Mouse (Mus musculus) MEL (cell line): ENCODE data around the gene Taf5. TPM values are rescaled to one million over a fixed set of nuclear protein-coding genes. Genes with fewer than 3 reads are reported as not detected.
A peak's percentile ranks its signal among the peaks of the same experiment; 100 is the strongest.

Experiments used
- DNase-seq: peaks from one replicate; pipeline ENCODE4 v3.0.0; 2011; ENCODE audit warnings: low read depth, low spot score
- H3K27ac ChIP-seq: 2 replicates; pipeline ENCODE4 v1.5.1; 2012; ENCODE audit warnings: low read depth, mild to moderate bottlenecking, control low read depth, low read length, moderate library complexity; ENCODE audit not compliant: control insufficient read depth
- H3K27me3 ChIP-seq, 2 experiments: fragments of 150-350 bp in 1 of 2; sonication (generic) in 1 of 2; 2 replicates each; pipeline ENCODE4 v1.6.1; 2012; ENCODE audit warnings: low read length in 2 of 2, mild to moderate bottlenecking in 2 of 2, improper control_type of control experiment in 1 of 2, moderate library complexity in 1 of 2; ENCODE audit not compliant: insufficient read depth in 2 of 2, control insufficient read depth in 1 of 2
- H3K36me3 ChIP-seq, 2 experiments: 2 replicates each; pipeline ENCODE4 v1.6.1; 2012 to 2014; ENCODE audit warnings: low read length in 2 of 2, improper control_type of control experiment in 1 of 2, inconsistent platforms in 1 of 2, mild to moderate bottlenecking in 1 of 2; ENCODE audit not compliant: insufficient read depth in 2 of 2, control insufficient read depth in 1 of 2
- H3K4me1 ChIP-seq, 2 experiments: fragments of 150-350 bp in 1 of 2; sonication (generic) in 1 of 2; 2 replicates each; pipeline ENCODE4 v1.6.1; 2012; ENCODE audit warnings: low read length in 2 of 2, improper control_type of control experiment in 1 of 2, mild to moderate bottlenecking in 1 of 2; ENCODE audit not compliant: insufficient read depth in 2 of 2, control insufficient read depth in 1 of 2
- H3K4me3 ChIP-seq, 2 experiments: fragments of 150-350 bp in 1 of 2; sonication (generic) in 1 of 2; 2 replicates each; pipeline ENCODE4 v1.5.1; 2012; ENCODE audit warnings: low read depth in 2 of 2, low read length in 2 of 2, mild to moderate bottlenecking in 2 of 2, moderate library complexity in 2 of 2, control low read depth in 1 of 2, improper control_type of control experiment in 1 of 2; ENCODE audit not compliant: control insufficient read depth in 1 of 2, insufficient read depth in 1 of 2
- H3K79me2 ChIP-seq: 2 replicates; pipeline ENCODE4 v1.6.1; 2012; ENCODE audit warnings: mild to moderate bottlenecking, low read length, moderate library complexity; ENCODE audit not compliant: control insufficient read depth, poor library complexity, insufficient read depth
- H3K9ac ChIP-seq: 2 replicates; pipeline ENCODE4 v1.6.1; 2012; ENCODE audit warnings: low read depth, mild to moderate bottlenecking, control low read depth, low read length, moderate library complexity; ENCODE audit not compliant: control insufficient read depth, poor library complexity, severe bottlenecking
- H3K9me3 ChIP-seq: fragments of 150-350 bp; sonication (generic); replicated peaks from 2 replicates; pipeline ENCODE4 v1.6.1; 2012; ENCODE audit warnings: mild to moderate bottlenecking, low read length, improper control_type of control experiment, moderate library complexity; ENCODE audit not compliant: insufficient read depth
- BHLHE40 ChIP-seq: IDR thresholded peaks from 2 replicates; pipeline ENCODE4 v1.6.1; 2012; ENCODE audit warnings: low read depth, mild to moderate bottlenecking, inconsistent platforms, low read length, improper control_type of control experiment, borderline replicate concordance
- CHD2 ChIP-seq: IDR thresholded peaks from 2 replicates; pipeline ENCODE4 v1.6.1; 2011; ENCODE audit warnings: low read length, improper control_type of control experiment
- CTCF ChIP-seq, 3 experiments: IDR thresholded peaks in 2 of 3; conservative IDR thresholded peaks in 1 of 3; 2 replicates each; pipeline ENCODE4 v1.5.1; 2011 to 2012; ENCODE audit warnings: low read length in 3 of 3, low read depth in 2 of 3, mild to moderate bottlenecking in 2 of 3, improper control_type of control experiment in 1 of 3, inconsistent platforms in 1 of 3, mixed read lengths in 1 of 3, moderate library complexity in 1 of 3; ENCODE audit not compliant: control insufficient read depth in 1 of 3, insufficient read depth in 1 of 3, poor library complexity in 1 of 3, severe bottlenecking in 1 of 3
- EP300 ChIP-seq, 2 experiments: IDR thresholded peaks; 2 replicates each; pipeline ENCODE4 v1.6.1; 2011; ENCODE audit warnings: improper control_type of control experiment in 2 of 2, low read length in 2 of 2, low read depth in 1 of 2, mild to moderate bottlenecking in 1 of 2
- ETS1 ChIP-seq: IDR thresholded peaks from 2 replicates; pipeline ENCODE4 v1.6.1; 2012; ENCODE audit warnings: low read depth, mild to moderate bottlenecking, inconsistent platforms, low read length, improper control_type of control experiment, moderate library complexity
- GABPA ChIP-seq: IDR thresholded peaks from 2 replicates; pipeline ENCODE4 v1.6.1; 2012; ENCODE audit warnings: low read depth, mild to moderate bottlenecking, inconsistent platforms, low read length, improper control_type of control experiment, moderate library complexity
- HCFC1 ChIP-seq: IDR thresholded peaks from 2 replicates; pipeline ENCODE4 v1.6.1; 2012; ENCODE audit warnings: low read depth, mild to moderate bottlenecking, inconsistent platforms, low read length, improper control_type of control experiment, moderate library complexity
- KAT2A ChIP-seq: conservative IDR thresholded peaks from 2 replicates; pipeline ENCODE4 v1.6.1; 2012; ENCODE audit warnings: low read depth, low read length, improper control_type of control experiment, inconsistent platforms
- NELFE ChIP-seq: IDR thresholded peaks from 2 replicates; pipeline ENCODE4 v1.6.1; 2011; ENCODE audit warnings: low read depth, low read length, improper control_type of control experiment
- NRF1 ChIP-seq: IDR thresholded peaks from 2 replicates; pipeline ENCODE4 v1.6.1; 2014; ENCODE audit warnings: low read depth, mild to moderate bottlenecking, inconsistent platforms, low read length, improper control_type of control experiment, moderate library complexity; ENCODE audit not compliant: poor library complexity, insufficient read depth, severe bottlenecking
- RAD21 ChIP-seq: IDR thresholded peaks from 2 replicates; pipeline ENCODE4 v1.6.1; 2011; ENCODE audit warnings: mild to moderate bottlenecking, low read depth, low read length, improper control_type of control experiment
- RCOR1 ChIP-seq: IDR thresholded peaks from 2 replicates; pipeline ENCODE4 v1.6.1; 2012; ENCODE audit warnings: low read depth, mild to moderate bottlenecking, inconsistent platforms, low read length, improper control_type of control experiment
- SIN3A ChIP-seq: IDR thresholded peaks from 2 replicates; pipeline ENCODE4 v1.6.1; 2012; ENCODE audit warnings: low read length, improper control_type of control experiment, inconsistent platforms
- SMC3 ChIP-seq: IDR thresholded peaks from 2 replicates; pipeline ENCODE4 v1.6.1; 2011; ENCODE audit warnings: low read depth, low read length, improper control_type of control experiment
- TAL1 ChIP-seq: IDR thresholded peaks from 2 replicates; pipeline ENCODE4 v1.6.1; 2012; ENCODE audit warnings: mild to moderate bottlenecking, inconsistent platforms, low read length, moderate library complexity, mixed read lengths
- TBP ChIP-seq: IDR thresholded peaks from 2 replicates; pipeline ENCODE4 v1.8.0; 2011; ENCODE audit warnings: low read depth, low read length, improper control_type of control experiment
- TCF12 ChIP-seq: IDR thresholded peaks from 2 replicates; pipeline ENCODE4 v1.6.1; 2014; ENCODE audit warnings: low read depth, mild to moderate bottlenecking, inconsistent platforms, low read length, improper control_type of control experiment, moderate library complexity
- USF2 ChIP-seq, 2 experiments: IDR thresholded peaks; 2 replicates each; pipeline ENCODE4 v1.6.1; 2011 to 2012; ENCODE audit warnings: improper control_type of control experiment in 2 of 2, low read length in 2 of 2, borderline replicate concordance in 1 of 2, inconsistent platforms in 1 of 2, low read depth in 1 of 2, mild to moderate bottlenecking in 1 of 2; ENCODE audit not compliant: insufficient read depth in 1 of 2
- ZC3H11A ChIP-seq: IDR thresholded peaks from 2 replicates; pipeline ENCODE4 v1.6.1; 2012; ENCODE audit warnings: low read depth, mild to moderate bottlenecking, inconsistent platforms, low read length, improper control_type of control experiment
- ZKSCAN1 ChIP-seq: IDR thresholded peaks from 2 replicates; pipeline ENCODE4 v1.6.1; 2012; ENCODE audit warnings: low read depth, mild to moderate bottlenecking, inconsistent platforms, low read length, improper control_type of control experiment, moderate library complexity
- ZMIZ1 ChIP-seq: IDR thresholded peaks from 2 replicates; pipeline ENCODE4 v1.6.1; 2012; ENCODE audit warnings: low read depth, mild to moderate bottlenecking, inconsistent platforms, low read length, improper control_type of control experiment, moderate library complexity
- ZNF384 ChIP-seq: IDR thresholded peaks from 2 replicates; pipeline ENCODE4 v1.6.1; 2012; ENCODE audit warnings: low read depth, mild to moderate bottlenecking, inconsistent platforms, low read length, improper control_type of control experiment
- polyA plus RNA-seq, 2 experiments: library from polyadenylated mRNA; stranded (reverse) in 1 of 2; unstranded in 1 of 2; fragments of >175 nt in 1 of 2; fragments of >200 nt in 1 of 2; gene quantifications; 2 replicates each; pipeline versions ENCODE4 v1.2.1 to v1.2.4; 2012; ENCODE audit warnings: low replicate concordance in 2 of 2, low read depth in 1 of 2; ENCODE audit not compliant: insufficient read length in 2 of 2, insufficient read depth in 1 of 2, missing spikeins in 1 of 2
- total RNA-seq: library from RNA; depleted of rRNA; stranded (reverse); fragments of 300-350 nt; gene quantifications from 2 replicates; pipeline ENCODE4 v1.2.3, GENCODE M21; 2012

Gene Taf5
- total and polyA plus RNA-seq, 3 experiments = 22.8 to 74.3 (median 25.1) TPM

DNA sequence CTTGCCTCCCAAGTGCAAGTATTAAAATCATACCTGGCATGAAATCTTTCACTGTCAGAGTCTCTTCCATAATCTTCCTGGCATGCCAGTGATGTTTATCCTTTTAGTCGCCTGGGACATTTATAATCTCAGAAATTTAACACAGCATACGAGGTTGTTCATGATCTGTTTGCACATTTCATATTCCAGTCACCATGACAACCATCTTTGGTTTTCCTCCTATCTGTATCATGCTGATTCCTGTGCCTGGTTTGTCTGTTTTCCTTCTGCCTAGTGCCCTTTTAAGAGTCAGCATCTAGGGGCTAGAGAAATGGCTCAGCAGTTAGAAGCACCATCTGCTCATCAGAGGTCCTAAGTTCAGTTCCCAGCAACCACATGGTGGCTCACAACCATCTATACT lies 51.1 kb downstream of the Taf5 start:
- TF ChIP-seq ZKSCAN1 (no peak), TBP (no peak), EP300 (IDR thresholded peaks at IDR 0.05; ENCODE audit: low read depth in 1 of 2, low read length in 2 of 2) (no peak)
- TF ChIP-seq, all 39 proteins: peak for 0
- H3K36me3 ChIP-seq = peaks cover 0 to 36% of the 10 kb centered on the region in 2 experiments; a peak in 2 of 4 replicates
- H3K9me3 ChIP-seq = no peaks in the 10 kb centered on the region

DNA sequence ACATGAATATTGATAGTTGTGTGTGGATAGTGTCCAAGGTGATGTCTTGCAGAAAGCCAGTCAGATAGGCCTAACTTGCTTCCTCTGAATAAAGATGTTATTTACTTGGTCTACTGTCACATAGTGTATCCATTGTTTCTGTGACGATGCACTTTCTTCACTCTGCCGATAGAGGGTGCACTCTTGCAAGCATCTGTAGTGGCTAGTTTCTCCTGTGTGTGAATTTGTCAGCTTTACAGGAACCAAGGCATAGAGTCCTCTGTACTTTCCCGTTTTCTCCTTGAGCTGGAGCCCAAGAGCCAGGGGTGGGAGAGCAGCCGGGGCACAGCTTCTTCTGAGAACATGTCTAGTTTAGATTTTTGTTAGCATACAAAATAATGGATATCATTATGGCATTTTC lies 53.5 kb downstream of the Taf5 start:
- Histone ChIP-seq H3K27me3 (no peaks in the 10 kb centered on the region), H3K4me3 (no peak overlapping the region), H3K27ac (no peak overlapping the region), H3K9ac (no peak overlapping the region), H3K36me3 (peaks cover 0 to 35% of the 10 kb centered on the region in 2 experiments; a peak in 2 of 4 replicates), H3K4me1 (no peaks in the 10 kb centered on the region; a peak in 1 of 4 replicates), H3K79me2 (no peaks in the 10 kb centered on the region), H3K9me3 (no peaks in the 10 kb centered on the region)
- TF ChIP-seq RCOR1 (no peak), NRF1 (no peak), TAL1 (no peak), USF2 (IDR thresholded peaks at IDR 0.05; ENCODE audit: borderline replicate concordance in 1 of 2, insufficient read depth in 1 of 2, low read depth in 1 of 2, low read length in 2 of 2) (no peak), GABPA (no peak), HCFC1 (no peak), RAD21 (peak; percentile 68), NELFE (no peak), ZNF384 (no peak), ZKSCAN1 (no peak), TBP (no peak), CHD2 (no peak), SIN3A (no peak), TCF12 (no peak), ZMIZ1 (no peak), CTCF (IDR thresholded peaks at IDR 0.05 in 2 of 3, conservative IDR thresholded peaks at IDR 0.05 in 1 of 3; ENCODE audit: control insufficient read depth in 1 of 3, insufficient read depth in 1 of 3, low read depth in 2 of 3, low read length in 3 of 3, poor library complexity in 1 of 3, severe bottlenecking in 1 of 3) (peak; percentile 65 to 95 (median 93)), KAT2A (no peak), ZC3H11A (0 out of 2 replicates have a peak, but pooled peaks have one; percentile 41), ETS1 (no peak), SMC3 (peak; percentile 79), BHLHE40 (no peak)
- peak; percentile 76 for DNase-seq

More for the DNA sequence above, 51.1 kb downstream of the Taf5 start:
- Histone ChIP-seq H3K9ac (no peak overlapping the region), H3K27ac (no peak overlapping the region), H3K4me3 (no peak overlapping the region), H3K4me1 (no peaks in the 10 kb centered on the region; a peak in 1 of 4 replicates), H3K27me3 (no peaks in the 10 kb centered on the region), H3K79me2 (no peaks in the 10 kb centered on the region)
- DNase-seq = no peak
